In genomic region chr14:27337156-27337555, GRCm38 (mm10) we compare ENCODE assay signal across 8 mouse cellular contexts.
A peak's percentile ranks its signal among the peaks of the same experiment; 100 is the strongest.
DNase-seq lines count a peak whose midpoint lies in the region; ATAC-seq and TF ChIP-seq lines count a peak whose summit lies in the region.

No protein-coding gene starts in this region.

- H3K27ac ChIP-seq in lung, postnatal 0 days (ENCODE audit: low read length) = no peak overlapping the region
- no peak overlapping the region for H3K27ac ChIP-seq in hindbrain, embryonic 14.5 days

- peaks cover 30% of the 10 kb centered on the region for H3K27me3 ChIP-seq in erythroblast, embryonic 14.5 days (ENCODE audit: control insufficient read depth)
- H3K27me3 ChIP-seq in lung, postnatal 0 days (replicated peaks; ENCODE audit: insufficient read depth, low read length) = no peaks in the 10 kb centered on the region
- H3K27me3 ChIP-seq in hindbrain, embryonic 14.5 days (ENCODE audit: control insufficient read depth, insufficient read depth, low read length) = peaks cover 36% of the 10 kb centered on the region

- no peak for TF ChIP-seq CTCF in lung, postnatal 0 days (IDR thresholded peaks at IDR 0.05)

- ATAC-seq in erythroblast, adult 5-6 weeks (replicated peaks; ENCODE audit: low FRiP score, poor library complexity, severe bottlenecking) = no peak
- ATAC-seq in lung, postnatal 0 days = no peak
- ATAC-seq in hindbrain, embryonic 14.5 days (ENCODE audit: low FRiP score) = no peak
- peak; percentile 6; the same call in 1 of the 2 replicates for ATAC-seq in neutrophil, adult 5-6 weeks (ENCODE audit: extremely low read depth, insufficient number of reproducible peaks, low FRiP score, poor library complexity, severe bottlenecking)
- ATAC-seq in megakaryocyte-erythroid progenitor cell, adult 5-6 weeks (replicated peaks; ENCODE audit: low FRiP score, low TSS enrichment, poor library complexity, severe bottlenecking) = no peak

- H3K9ac ChIP-seq in lung, postnatal 0 days (replicated peaks; ENCODE audit: low read depth) = no peak overlapping the region
- H3K9ac ChIP-seq in hindbrain, embryonic 14.5 days = no peak overlapping the region

- H3K9me3 ChIP-seq in erythroblast, embryonic 14.5 days (ENCODE audit: control insufficient read depth, low read length) = no peaks in the 10 kb centered on the region
- no peaks in the 10 kb centered on the region for H3K9me3 ChIP-seq in lung, postnatal 0 days (ENCODE audit: low read length)
- H3K9me3 ChIP-seq in hindbrain, embryonic 14.5 days (ENCODE audit: control insufficient read depth, low read length) = no peaks in the 10 kb centered on the region

- no peak for TF ChIP-seq EP300 in lung, postnatal 0 days (IDR thresholded peaks at IDR 0.05)

- DNase-seq in lung, postnatal 0 days (ENCODE audit: low spot score) = no peak
- DNase-seq in lung, postnatal 10 days = no peak
- no peak for DNase-seq in hindbrain, embryonic 14.5 days (ENCODE audit: low spot score)
- DNase-seq in left cerebral cortex, adult 8-10 months (ENCODE audit: low spot score in 2 of 2) = no peak

- H3K4me3 ChIP-seq in erythroblast, embryonic 14.5 days (replicated peaks) = peak overlapping the region; percentile 60
- peak overlapping the region; percentile 52 for H3K4me3 ChIP-seq in lung, postnatal 0 days (ENCODE audit: low read depth, low read length)
- peak overlapping the region; percentile 60; the same call in 1 of the 2 replicates for H3K4me3 ChIP-seq in hindbrain, embryonic 14.5 days (replicated peaks; ENCODE audit: low read length)

- peaks cover 19% of the 10 kb centered on the region for H3K4me1 ChIP-seq in erythroblast, embryonic 14.5 days (ENCODE audit: control insufficient read depth)
- peaks cover 8% of the 10 kb centered on the region for H3K4me1 ChIP-seq in lung, postnatal 0 days (ENCODE audit: insufficient read depth, low read depth, low read length)
- peaks cover 12% of the 10 kb centered on the region; the same call in 1 of the 2 replicates for H3K4me1 ChIP-seq in hindbrain, embryonic 14.5 days (replicated peaks; ENCODE audit: control insufficient read depth, insufficient read depth, low read length)

- 50% methylated on average over 6 of the region's 6 CpGs for WGBS in lung, postnatal 0 days
- WGBS in hindbrain, embryonic 14.5 days = 66% methylated on average over 6 of the region's 6 CpGs

- peak overlapping the region; percentile 86 for H3K4me2 ChIP-seq in lung, postnatal 0 days (replicated peaks; ENCODE audit: low read depth, low read length)
- peak overlapping the region; percentile 97 for H3K4me2 ChIP-seq in hindbrain, embryonic 14.5 days (replicated peaks)

- no peaks in the 10 kb centered on the region for H3K36me3 ChIP-seq in erythroblast, embryonic 14.5 days (ENCODE audit: control insufficient read depth)
- H3K36me3 ChIP-seq in lung, postnatal 0 days (ENCODE audit: insufficient read depth, low read length) = no peaks in the 10 kb centered on the region
- no peaks in the 10 kb centered on the region for H3K36me3 ChIP-seq in hindbrain, embryonic 14.5 days (replicated peaks; ENCODE audit: control insufficient read depth, insufficient read depth)
